Mouse (Mus musculus) retina, embryonic 14.5 days (tissue): Measurements from ENCODE around the gene Cep63.
A peak's percentile ranks its signal among the peaks of the same experiment; 100 is the strongest.

Experiments used
- DNase-seq: peaks from one replicate; pipeline ENCODE4 v3.0.0-alpha.2; 2015; ENCODE audit warnings: low spot score

The Cep63 gene

GRCm38 (mm10) chr9:102558463-102558862 lies 67.9 kb downstream of the Cep63 start:
- DNase-seq, result no peak

GRCm38 (mm10) chr9:102553781-102554180 lies 72.6 kb downstream of the Cep63 start:
- DNase-seq, result peak; percentile 69

- no peak for DNase-seq
Observed at GRCm38 (mm10) chr9:102551771-102552170, 74.6 kb downstream of the Cep63 start.

GRCm38 (mm10) chr9:102549211-102549610 lies 77.1 kb downstream of the Cep63 start:
- DNase-seq, result no peak

- peak; percentile 58 for DNase-seq
Observed at GRCm38 (mm10) chr9:102547028-102547354, 79.3 kb downstream of the Cep63 start.

- no peak for DNase-seq
Observed at GRCm38 (mm10) chr9:102546256-102547027, 79.9 kb downstream of the Cep63 start.

GRCm38 (mm10) chr9:102545406-102546255 lies 80.7 kb downstream of the Cep63 start:
- DNase-seq, result peak; percentile 52

- peak; percentile 92 for DNase-seq
Observed at GRCm38 (mm10) chr9:102544773-102545366, 81.5 kb downstream of the Cep63 start.

- DNase-seq, result peak; percentile 61
Observed at GRCm38 (mm10) chr9:102544116-102544772, 82.1 kb downstream of the Cep63 start.

GRCm38 (mm10) chr9:102543761-102544115 lies 82.6 kb downstream of the Cep63 start:
- no peak for DNase-seq

- DNase-seq, result no peak
Observed at GRCm38 (mm10) chr9:102542540-102542939, 83.8 kb downstream of the Cep63 start.

GRCm38 (mm10) chr9:102541666-102542065 lies 84.7 kb downstream of the Cep63 start:
- no peak for DNase-seq

GRCm38 (mm10) chr9:102539699-102540098 lies 86.6 kb downstream of the Cep63 start:
- DNase-seq, result no peak

- no peak for DNase-seq
Observed at GRCm38 (mm10) chr9:102536968-102537367, 89.4 kb downstream of the Cep63 start.
